Mouse (Mus musculus) cerebellum, adult 2 months (tissue): ENCODE data around the gene Cpsf4l. TPM values are rescaled to one million over a fixed set of nuclear protein-coding genes. Genes with fewer than 3 reads are reported as not detected.

Source experiments
- DNase-seq, 2 experiments: peaks; one replicate each; pipeline ENCODE4 v3.0.0; 2021
- H3K27ac ChIP-seq: fragments of 200-500 bp; 2 replicates; pipeline ENCODE4 v1.5.1; 2012; ENCODE audit warnings: low read length, control low read depth, inconsistent platforms; ENCODE audit not compliant: insufficient read depth
- H3K27me3 ChIP-seq: fragments of 200-500 bp; 2 replicates; pipeline ENCODE4 v1.6.1; 2012; ENCODE audit warnings: inconsistent platforms, mild to moderate bottlenecking, low read length, moderate library complexity; ENCODE audit not compliant: control insufficient read depth, insufficient read depth
- H3K4me1 ChIP-seq: fragments of 200-500 bp; 2 replicates; pipeline ENCODE4 v1.6.1; 2011; ENCODE audit warnings: low read length; ENCODE audit not compliant: control insufficient read depth, insufficient read depth
- H3K4me3 ChIP-seq: fragments of 200-500 bp; replicated peaks from 2 replicates; pipeline ENCODE3; 2011; ENCODE audit warnings: mild to moderate bottlenecking, low read depth, low read length, control low read depth; ENCODE audit not compliant: insufficient read depth
- CTCF ChIP-seq: fragments of 200-500 bp; IDR thresholded peaks from 2 replicates; pipeline ENCODE4 v1.5.1; 2011; ENCODE audit warnings: low read depth, mild to moderate bottlenecking, control low read depth, low read length, moderate library complexity, borderline replicate concordance; ENCODE audit not compliant: insufficient read depth
- POLR2A ChIP-seq: fragments of 200-500 bp; IDR thresholded peaks from 2 replicates; pipeline ENCODE4 v1.6.1; 2011; ENCODE audit warnings: low read length, control low read depth, borderline replicate concordance; ENCODE audit not compliant: insufficient read depth
- WGBS: fragments of 180-500 bp; shearing (Covaris S2); methylation state at CpG from one replicate; pipeline ENCODE4 v1.1.7; 2018; 5-methylcytosine and 5-hydroxymethylcytosine counted together
- polyA plus RNA-seq: library from polyadenylated mRNA; depleted of rRNA; stranded (reverse); fragments of >200 nt; gene quantifications from 2 replicates; pipeline ENCODE4 v1.2.3, GENCODE M21; 2012

Gene Cpsf4l
- polyA plus RNA-seq, 1 experiment = 7.5 TPM

GRCm38 (mm10) chr11:113709272-113709671 is 545 bp downstream of the Cpsf4l start:
- H3K27ac ChIP-seq = no peak overlapping the region
- H3K4me1 ChIP-seq = no peaks in the 10 kb centered on the region
- DNase-seq = no peak
- 69% methylated on average over 15 of the region's 15 CpGs for WGBS
- H3K27me3 ChIP-seq = no peaks in the 10 kb centered on the region
- TF ChIP-seq CTCF = no peak
- no peak for TF ChIP-seq POLR2A
- no peak overlapping the region for H3K4me3 ChIP-seq

GRCm38 (mm10) chr11:113708629-113709213 is 1.1 kb downstream of the Cpsf4l start:
- Histone ChIP-seq H3K27me3 (no peaks in the 10 kb centered on the region), H3K27ac (no peak overlapping the region), H3K4me1 (no peaks in the 10 kb centered on the region), H3K4me3 (no peak overlapping the region)
- DNase-seq = no peak
- TF ChIP-seq POLR2A = no peak
- no peak for TF ChIP-seq CTCF
- WGBS = 88% methylated on average over 19 of the region's 19 CpGs

GRCm38 (mm10) chr11:113705966-113706652 is 3.7 kb downstream of the Cpsf4l start:
- no peaks in the 10 kb centered on the region for H3K27me3 ChIP-seq
- H3K4me3 ChIP-seq = no peak overlapping the region
- DNase-seq = no peak
- H3K4me1 ChIP-seq = no peaks in the 10 kb centered on the region
- TF ChIP-seq POLR2A = no peak
- TF ChIP-seq CTCF = no peak
- WGBS = 94% methylated on average over 15 of the region's 15 CpGs
- H3K27ac ChIP-seq = no peak overlapping the region

GRCm38 (mm10) chr11:113703758-113704157 is 6.1 kb downstream of the Cpsf4l start:
- H3K4me1 ChIP-seq = no peaks in the 10 kb centered on the region
- no peaks in the 10 kb centered on the region for H3K27me3 ChIP-seq
- TF ChIP-seq CTCF (peak; percentile 100), POLR2A (no peak)
- no peak overlapping the region for H3K4me3 ChIP-seq
- DNase-seq = peak; percentile 74 to 81
- H3K27ac ChIP-seq = no peak overlapping the region
- 29% methylated on average over 5 of the region's 5 CpGs for WGBS

GRCm38 (mm10) chr11:113699643-113700042 is 10.2 kb downstream of the Cpsf4l start:
- no peak overlapping the region for H3K4me3 ChIP-seq
- H3K27me3 ChIP-seq = no peaks in the 10 kb centered on the region
- no peaks in the 10 kb centered on the region for H3K4me1 ChIP-seq
- TF ChIP-seq CTCF = no peak
- no peak for TF ChIP-seq POLR2A
- no peak overlapping the region for H3K27ac ChIP-seq
- 91% methylated on average over 7 of the region's 7 CpGs for WGBS
- no peak for DNase-seq

- no peak for TF ChIP-seq CTCF
- no peak for TF ChIP-seq POLR2A
- DNase-seq = no peak
- Histone ChIP-seq H3K4me3 (no peak overlapping the region), H3K27ac (no peak overlapping the region), H3K27me3 (no peaks in the 10 kb centered on the region), H3K4me1 (no peaks in the 10 kb centered on the region)
- 79% methylated on average over 12 of the region's 12 CpGs for WGBS
These were observed 11.7 kb downstream of the Cpsf4l start for GRCm38 (mm10) chr11:113698013-113698545.

- H3K4me1 ChIP-seq = no peaks in the 10 kb centered on the region
- H3K27ac ChIP-seq = no peak overlapping the region
- 76% methylated on average over 5 of the region's 5 CpGs for WGBS
- DNase-seq = no peak
- TF ChIP-seq POLR2A (no peak), CTCF (no peak)
- H3K4me3 ChIP-seq = no peak overlapping the region
- no peaks in the 10 kb centered on the region for H3K27me3 ChIP-seq
These were observed 12.2 kb downstream of the Cpsf4l start for GRCm38 (mm10) chr11:113697571-113697970.

- H3K4me1 ChIP-seq = no peaks in the 10 kb centered on the region
- no peak overlapping the region for H3K4me3 ChIP-seq
- no peaks in the 10 kb centered on the region for H3K27me3 ChIP-seq
- 60% methylated on average over 3 of the region's 3 CpGs for WGBS
- TF ChIP-seq POLR2A (no peak), CTCF (no peak)
- DNase-seq = no peak
- no peak overlapping the region for H3K27ac ChIP-seq
These were observed 18.0 kb downstream of the Cpsf4l start for GRCm38 (mm10) chr11:113691851-113692250.
